8 mouse cellular contexts compared by ENCODE assay signal in the genomic region with DNA sequence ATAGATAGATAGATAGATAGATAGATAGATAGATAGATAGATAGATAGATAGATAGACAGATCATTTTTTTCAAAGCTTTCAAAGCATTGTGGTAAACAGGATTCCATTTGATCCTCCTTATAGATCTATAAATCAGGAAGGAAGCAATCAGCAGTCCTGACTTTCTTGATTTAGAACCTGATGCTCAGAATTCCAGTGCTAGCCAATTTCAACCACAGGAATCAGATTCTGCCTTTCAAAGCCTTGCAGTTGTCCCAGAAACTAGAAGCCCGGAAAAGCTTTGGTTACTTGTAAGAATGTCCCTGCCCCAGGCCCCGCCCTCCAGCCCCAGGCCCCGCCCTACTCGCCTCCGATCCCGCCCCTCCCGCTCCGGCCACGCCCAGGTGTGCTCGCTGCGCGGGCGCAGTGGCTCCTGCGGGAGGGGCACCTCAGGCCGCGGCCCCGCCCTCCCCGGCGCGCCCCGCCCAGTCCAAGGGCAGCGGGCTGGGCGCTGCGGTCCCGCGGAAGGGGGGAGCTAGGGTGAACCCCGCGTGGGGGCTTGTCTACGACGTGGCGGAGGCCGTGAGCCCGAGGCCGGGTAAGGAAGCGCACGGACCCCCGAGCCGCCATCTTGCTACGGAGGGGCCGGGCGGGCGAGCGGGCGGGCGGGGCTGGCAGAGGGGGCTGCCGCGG. TPM values are rescaled to one million over a fixed set of nuclear protein-coding genes. Genes with fewer than 3 reads are reported as not detected.
DNase-seq lines count a peak whose midpoint lies in the region; ATAC-seq and TF ChIP-seq lines count a peak whose summit lies in the region.

A gene (plus strand): TSS at position 398 of the 673 bp plus-strand sequence.

- in situ Hi-C loops in CH12.LX (cut with MboI; ENCODE audit: low pct_ligation_motif_present, low pct_unique_long_range_greater_than_20kb, low sequenced_read_pairs) = no loop called here

- H3K4me2 ChIP-seq in CH12.LX (ENCODE audit: insufficient read depth, low read depth, poor library complexity, severe bottlenecking) = peak within 1 kb of the TSS; percentile 58
- peak within 1 kb of the TSS; percentile 69 for H3K4me2 ChIP-seq in forebrain, embryonic 12.5 days
- H3K4me2 ChIP-seq in heart, embryonic 16.5 days (ENCODE audit: low read depth, low read length) = peak within 1 kb of the TSS; percentile 76
- peak within 1 kb of the TSS; percentile 93 for H3K4me2 ChIP-seq in liver, embryonic 14.5 days (ENCODE audit: low read depth)
- H3K4me2 ChIP-seq in stomach, embryonic 15.5 days = peak within 1 kb of the TSS; percentile 65

- H3K4me3 ChIP-seq in CH12.LX (replicated peaks in 1 of 3; ENCODE audit: low read depth in 2 of 3, low read length in 2 of 3, poor library complexity in 1 of 3) = peak within 1 kb of the TSS; percentile 59 to 78 (median 69)
- peak within 1 kb of the TSS; percentile 81 for H3K4me3 ChIP-seq in forebrain, embryonic 12.5 days (replicated peaks)
- H3K4me3 ChIP-seq in heart, embryonic 16.5 days (ENCODE audit: low read length) = peak within 1 kb of the TSS; percentile 86
- H3K4me3 ChIP-seq in liver, embryonic 14.5 days (ENCODE audit: insufficient read depth in 1 of 2, low read depth in 2 of 2, low read length in 2 of 2) = peak within 1 kb of the TSS; percentile 79 to 100
- peak within 1 kb of the TSS; percentile 67 for H3K4me3 ChIP-seq in stomach, embryonic 15.5 days (replicated peaks)

- H3K79me2 ChIP-seq in CH12.LX (replicated peaks; ENCODE audit: control insufficient read depth, extremely low read depth, insufficient read depth, poor library complexity, severe bottlenecking) = no peaks in the 10 kb centered on the region

- peak; percentile 56 for TF ChIP-seq POLR2A in CH12.LX (IDR thresholded peaks at IDR 0.05; ENCODE audit: low read depth, low read length)

- H3K9ac ChIP-seq in CH12.LX (ENCODE audit: insufficient read depth, low read depth) = peak within 1 kb of the TSS; percentile 72
- H3K9ac ChIP-seq in forebrain, embryonic 12.5 days = peak within 1 kb of the TSS; percentile 80
- H3K9ac ChIP-seq in heart, embryonic 16.5 days (ENCODE audit: low read length) = peak within 1 kb of the TSS; percentile 87
- peak within 1 kb of the TSS; percentile 98 for H3K9ac ChIP-seq in liver, embryonic 14.5 days (replicated peaks)
- H3K9ac ChIP-seq in stomach, embryonic 15.5 days = peak within 1 kb of the TSS; percentile 42; the same call in 1 of the 2 replicates

- dilution Hi-C loops in CH12.LX (cut with MboI; ENCODE audit: extremely low pct_ligation_motif_present, extremely low pct_unique_long_range_greater_than_20kb, low sequenced_read_pairs) = no loop called here

- WGBS in forebrain, embryonic 12.5 days = under 1% methylated on average over 46 of the region's 47 CpGs
- under 1% methylated on average over 33 of the region's 47 CpGs for WGBS in heart, embryonic 16.5 days
- under 1% methylated on average over 46 of the region's 47 CpGs for WGBS in liver, embryonic 14.5 days (ENCODE audit: insufficient replicate concordance)
- under 1% methylated on average over 43 of the region's 47 CpGs for WGBS in stomach, embryonic 15.5 days

- no peak for TF ChIP-seq RAD21 in CH12.LX (IDR thresholded peaks at IDR 0.05; ENCODE audit: low read depth, low read length)

- no peak for TF ChIP-seq EP300 in CH12.LX (IDR thresholded peaks at IDR 0.05; ENCODE audit: low read length)
- TF ChIP-seq EP300 in liver, embryonic 14.5 days (IDR thresholded peaks at IDR 0.05; ENCODE audit: low read depth) = no peak

- no peak for TF ChIP-seq CTCF in CH12.LX (conservative IDR thresholded peaks at IDR 0.05 in 1 of 2, IDR thresholded peaks at IDR 0.05 in 1 of 2; ENCODE audit: low read depth in 2 of 2, low read length in 2 of 2)
- no peak for TF ChIP-seq CTCF in liver, embryonic 14.5 days (IDR thresholded peaks at IDR 0.05; ENCODE audit: low read depth)

- no peaks in the 10 kb centered on the region for H3K27me3 ChIP-seq in CH12.LX (replicated peaks)
- no peaks in the 10 kb centered on the region for H3K27me3 ChIP-seq in forebrain, embryonic 12.5 days
- H3K27me3 ChIP-seq in heart, embryonic 16.5 days (ENCODE audit: control insufficient read depth, insufficient read depth, low read length) = no peaks in the 10 kb centered on the region
- no peaks in the 10 kb centered on the region for H3K27me3 ChIP-seq in liver, embryonic 14.5 days (ENCODE audit: control insufficient read depth, insufficient read depth, low read length)
- no peaks in the 10 kb centered on the region for H3K27me3 ChIP-seq in stomach, embryonic 15.5 days (replicated peaks)

- no peaks in the 10 kb centered on the region for H3K36me3 ChIP-seq in CH12.LX (replicated peaks in 1 of 2; ENCODE audit: control insufficient read depth in 1 of 2, insufficient read depth in 1 of 2, low read length in 1 of 2)
- H3K36me3 ChIP-seq in forebrain, embryonic 12.5 days (replicated peaks) = no peaks in the 10 kb centered on the region
- peaks cover 2% of the 10 kb centered on the region; the same call in 1 of the 2 replicates for H3K36me3 ChIP-seq in heart, embryonic 16.5 days (ENCODE audit: control insufficient read depth, insufficient read depth)
- H3K36me3 ChIP-seq in liver, embryonic 14.5 days (replicated peaks; ENCODE audit: control insufficient read depth, insufficient read depth, low read depth) = no peaks in the 10 kb centered on the region; the same call in 1 of the 2 replicates
- no peaks in the 10 kb centered on the region for H3K36me3 ChIP-seq in stomach, embryonic 15.5 days

- peak; percentile 72 for DNase-seq in CH12.LX (ENCODE audit: extremely low read depth)
- DNase-seq in c-Kit-positive CD71-positive TER-119-positive erythroid progenitor cells, embryonic 14.5 days (ENCODE audit: low spot score) = peak; percentile 88
- peak; percentile 85 to 96 for DNase-seq in kidney, postnatal 36 days
- DNase-seq in liver, embryonic 14.5 days (ENCODE audit: low read depth in 3 of 3, low spot score in 3 of 3) = peak; percentile 74 to 82 (median 82)
- peak; percentile 95 for DNase-seq in neural tube, embryonic 10.5 days (ENCODE audit: extremely low spot score, low spot score)

- no peaks in the 10 kb centered on the region for H3K9me3 ChIP-seq in CH12.LX (replicated peaks; ENCODE audit: low read length)
- H3K9me3 ChIP-seq in forebrain, embryonic 12.5 days = no peaks in the 10 kb centered on the region
- no peaks in the 10 kb centered on the region for H3K9me3 ChIP-seq in heart, embryonic 16.5 days (replicated peaks; ENCODE audit: control insufficient read depth, low read length)
- H3K9me3 ChIP-seq in liver, embryonic 14.5 days (ENCODE audit: control insufficient read depth, low read length) = no peaks in the 10 kb centered on the region
- no peaks in the 10 kb centered on the region for H3K9me3 ChIP-seq in stomach, embryonic 15.5 days

- no peak within 1 kb of the TSS for H3K27ac ChIP-seq in CH12.LX (ENCODE audit: insufficient read depth, low read depth)
- H3K27ac ChIP-seq in forebrain, embryonic 12.5 days = peak within 1 kb of the TSS; percentile 69
- peak within 1 kb of the TSS; percentile 68 for H3K27ac ChIP-seq in heart, embryonic 16.5 days (ENCODE audit: low read length)
- peak within 1 kb of the TSS; percentile 77 for H3K27ac ChIP-seq in liver, embryonic 14.5 days
- peak within 1 kb of the TSS; percentile 45; the same call in 1 of the 2 replicates for H3K27ac ChIP-seq in stomach, embryonic 15.5 days

- ATAC-seq in forebrain, embryonic 12.5 days (ENCODE audit: low FRiP score) = peak; percentile 96
- ATAC-seq in heart, embryonic 16.5 days (replicated peaks; ENCODE audit: extremely low read depth, insufficient read depth, low FRiP score) = peak; percentile 95
- peak; percentile 84 for ATAC-seq in liver, embryonic 14.5 days (ENCODE audit: insufficient read depth)
- ATAC-seq in stomach, embryonic 15.5 days (ENCODE audit: insufficient read depth, low FRiP score, low read depth) = peak; percentile 90

- H3K4me1 ChIP-seq in CH12.LX (ENCODE audit: control insufficient read depth in 1 of 2, insufficient read depth in 2 of 2) = peaks cover 0 to 6% of the 10 kb centered on the region in 2 experiments; a peak in 2 of 4 replicates
- H3K4me1 ChIP-seq in forebrain, embryonic 12.5 days = peaks cover 24% of the 10 kb centered on the region
- H3K4me1 ChIP-seq in heart, embryonic 16.5 days (ENCODE audit: control insufficient read depth, insufficient read depth, low read length) = peaks cover 13% of the 10 kb centered on the region; the same call in 1 of the 2 replicates
- H3K4me1 ChIP-seq in liver, embryonic 14.5 days (replicated peaks; ENCODE audit: control insufficient read depth in 2 of 2, insufficient read depth in 2 of 2, low read length in 1 of 2) = peaks cover 42 to 62% of the 10 kb centered on the region in 2 experiments
- peaks cover 14% of the 10 kb centered on the region; the same call in 1 of the 2 replicates for H3K4me1 ChIP-seq in stomach, embryonic 15.5 days

TF ChIP-seq in CH12.LX, 34 proteins besides CTCF, POLR2A, EP300 and RAD21:
- TF ChIP-seq NRF1 (IDR thresholded peaks at IDR 0.05; ENCODE audit: low read depth, low read length) = peak; percentile 90
- TF ChIP-seq ELF1 (IDR thresholded peaks at IDR 0.05; ENCODE audit: low read depth, low read length) = peak; percentile 41
- no peak for TF ChIP-seq IRF4 (IDR thresholded peaks at IDR 0.05; ENCODE audit: low read depth, low read length)
- no peak for TF ChIP-seq ZMIZ1 (IDR thresholded peaks at IDR 0.05; ENCODE audit: low read depth, low read length)
TF ChIP-seq in CH12.LX: peak in this region for 2.

RNA-seq across cellular contexts. Expression of the gene that starts here (rescaled TPM):
- total RNA-seq in CH12.LX (2012; rRNA removed) (15.8 and 16.2 TPM in 2 replicates), CH12.LX (2014; rRNA removed) (15.5 and 15.7 TPM in 2 replicates)
- 21.8 and 23.5 TPM in 2 replicates for polyA plus RNA-seq in CH12.LX (2012; ENCODE audit: insufficient read length, low read depth)
- polyA plus RNA-seq in forebrain, embryonic 12.5 days (2016; fragmentation: Nextera tagmentation; extraction: Ambion mirVana) = 156 and 162 TPM in 2 replicates
- polyA plus RNA-seq in heart, embryonic 16.5 days (2015; fragmentation: Nextera tagmentation; extraction: Ambion mirVana) = 114 and 119 TPM in 2 replicates
- 38.5 and 51.2 TPM in 2 replicates for polyA plus RNA-seq in liver, embryonic 14.5 days (2012; rRNA removed)
- 116 and 123 TPM in 2 replicates for polyA plus RNA-seq in liver, embryonic 14.5 days (2014; fragmentation: Nextera tagmentation; extraction: Ambion mirVana)
- 125 and 128 TPM in 2 replicates for polyA plus RNA-seq in stomach, embryonic 15.5 days (2015; fragmentation: Nextera tagmentation; extraction: Ambion mirVana)

Comparison
In these comparisons a context has a peak if more than half of its experiments do, and no peak if none do; other contexts are left out.
1. H3K9ac ChIP-seq: peak in every context shown above with its lines; median percentile 98 in liver, embryonic 14.5 days; 87 in heart, embryonic 16.5 days; 80 in forebrain, embryonic 12.5 days; 72 in CH12.LX; 42 in stomach, embryonic 15.5 days.